ENCODE assay signal across 13 mouse cellular contexts in genomic region chr2:92530677-92531076, GRCm38 (mm10).
DNase-seq lines count a peak whose midpoint lies in the region; ATAC-seq and TF ChIP-seq lines count a peak whose summit lies in the region.
"Had no signal": no experiment of that assay in that cellular context is flagged by ENCODE, and none has a peak within 500 bp of the region (broad histone marks: within the 10 kb centered on the region; RNA-seq: fewer than 3 reads in every experiment).

No protein-coding gene starts in this region.

- H3K4me2 ChIP-seq in hindbrain, embryonic 11.5 days (replicated peaks; ENCODE audit: low read depth, low read length), result no peak overlapping the region
- H3K4me2 ChIP-seq in hindbrain, embryonic 13.5 days, result no peak overlapping the region
- no peak overlapping the region for H3K4me2 ChIP-seq in hindbrain, embryonic 15.5 days
- H3K4me2 ChIP-seq: heart, embryonic 11.5 days; intestine, embryonic 15.5 days; limb, embryonic 12.5 days; lung, embryonic 15.5 days had no signal

- ATAC-seq in hindbrain, embryonic 11.5 days (ENCODE audit: low FRiP score), result peak; percentile 38; the same call in 1 of the 2 replicates
- no peak for ATAC-seq in hindbrain, embryonic 13.5 days (ENCODE audit: low FRiP score)
- ATAC-seq in hindbrain, embryonic 15.5 days (ENCODE audit: low FRiP score, low read depth), result 0 out of 2 replicates have a peak, but pooled peaks have one; percentile 12
- ATAC-seq: intestine, embryonic 15.5 days had no signal

- no peaks in the 10 kb centered on the region for H3K36me3 ChIP-seq in hindbrain, embryonic 11.5 days (ENCODE audit: control insufficient read depth, insufficient read depth, low read length)
- H3K36me3 ChIP-seq in hindbrain, embryonic 13.5 days, result no peaks in the 10 kb centered on the region
- H3K36me3 ChIP-seq in testis, adult 2 months (ENCODE audit: control insufficient read depth, insufficient read depth, low read length), result no peaks in the 10 kb centered on the region
- H3K36me3 ChIP-seq in hindbrain, embryonic 15.5 days, result no peaks in the 10 kb centered on the region
- no peaks in the 10 kb centered on the region for H3K36me3 ChIP-seq in kidney, adult 2 months (ENCODE audit: control insufficient read depth, insufficient read depth, low read length)
- H3K36me3 ChIP-seq: intestine, embryonic 15.5 days; limb, embryonic 12.5 days; lung, embryonic 15.5 days had no signal

- no peak overlapping the region for H3K4me3 ChIP-seq in hindbrain, embryonic 11.5 days (ENCODE audit: low read depth, low read length)
- H3K4me3 ChIP-seq in hindbrain, embryonic 13.5 days, result no peak overlapping the region
- H3K4me3 ChIP-seq in testis, adult 2 months (ENCODE audit: control insufficient read depth, low read depth, low read length), result no peak overlapping the region
- no peak overlapping the region for H3K4me3 ChIP-seq in hindbrain, embryonic 15.5 days
- H3K4me3 ChIP-seq in kidney, adult 2 months (ENCODE audit: insufficient read depth, low read depth, low read length), result no peak overlapping the region
- H3K4me3 ChIP-seq: intestine, embryonic 15.5 days; limb, embryonic 12.5 days; lung, embryonic 15.5 days had no signal

- 0 out of 2 replicates have a peak, but pooled peaks have one; percentile 18 for TF ChIP-seq POLR2A in testis, adult 2 months (IDR thresholded peaks at IDR 0.05; ENCODE audit: control insufficient read depth, low read depth, low read length)
- no peak for TF ChIP-seq POLR2A in kidney, adult 2 months (IDR thresholded peaks at IDR 0.05; ENCODE audit: low read depth, low read length)

- no peak for TF ChIP-seq CTCF in testis, adult 2 months (IDR thresholded peaks at IDR 0.05; ENCODE audit: control insufficient read depth, insufficient read depth, insufficient replicate concordance, low read depth, low read length)
- no peak for TF ChIP-seq CTCF in kidney, adult 2 months (conservative IDR thresholded peaks at IDR 0.05; ENCODE audit: insufficient read depth, insufficient read length, low read depth, low read length)

- 37% methylated on average over 4 of the region's 4 CpGs for WGBS in hindbrain, embryonic 11.5 days
- 21% methylated on average over 4 of the region's 4 CpGs for WGBS in hindbrain, embryonic 13.5 days
- WGBS in hindbrain, embryonic 15.5 days, result 22% methylated on average over 4 of the region's 4 CpGs
- 75% methylated on average over 4 of the region's 4 CpGs for WGBS in kidney, adult 2 months

- H3K27me3 ChIP-seq in hindbrain, embryonic 11.5 days (ENCODE audit: control insufficient read depth, insufficient read depth, low read length), result no peaks in the 10 kb centered on the region
- no peaks in the 10 kb centered on the region for H3K27me3 ChIP-seq in hindbrain, embryonic 13.5 days
- H3K27me3 ChIP-seq in testis, adult 2 months (ENCODE audit: control insufficient read depth, insufficient read depth, low read length), result no peaks in the 10 kb centered on the region
- H3K27me3 ChIP-seq in hindbrain, embryonic 15.5 days, result no peaks in the 10 kb centered on the region
- no peaks in the 10 kb centered on the region for H3K27me3 ChIP-seq in kidney, adult 2 months (replicated peaks; ENCODE audit: control insufficient read depth, insufficient read depth, low read length)
- H3K27me3 ChIP-seq: intestine, embryonic 15.5 days; lung, embryonic 15.5 days had no signal

- no peaks in the 10 kb centered on the region; the same call in 1 of the 2 replicates for H3K4me1 ChIP-seq in hindbrain, embryonic 11.5 days (replicated peaks; ENCODE audit: control insufficient read depth, insufficient read depth, low read length)
- H3K4me1 ChIP-seq in hindbrain, embryonic 13.5 days (replicated peaks), result peaks cover 33% of the 10 kb centered on the region
- peaks cover 8% of the 10 kb centered on the region for H3K4me1 ChIP-seq in testis, adult 2 months (ENCODE audit: control insufficient read depth, insufficient read depth, low read length)
- H3K4me1 ChIP-seq in hindbrain, embryonic 15.5 days (replicated peaks), result peaks cover 31% of the 10 kb centered on the region
- H3K4me1 ChIP-seq in kidney, adult 2 months (ENCODE audit: control insufficient read depth, insufficient read depth, low read length), result peaks cover 14% of the 10 kb centered on the region; the same call in 1 of the 2 replicates

- peak; percentile 34 for DNase-seq in hindbrain, embryonic 11.5 days (ENCODE audit: low spot score)
- DNase-seq in testis, postnatal 14 days (ENCODE audit: low spot score), result no peak
- DNase-seq in testis, postnatal 10 days (ENCODE audit: low spot score), result peak; percentile 35
- no peak for DNase-seq in kidney, adult 2 months
- DNase-seq in thymus, adult 18-20 months, result no peak
- DNase-seq: kidney, postnatal 4 days had no signal

- H3K9ac ChIP-seq in hindbrain, embryonic 11.5 days (ENCODE audit: low read depth, low read length), result no peak overlapping the region
- H3K9ac ChIP-seq in hindbrain, embryonic 13.5 days, result no peak overlapping the region
- no peak overlapping the region for H3K9ac ChIP-seq in hindbrain, embryonic 15.5 days
- H3K9ac ChIP-seq: intestine, embryonic 15.5 days; limb, embryonic 12.5 days; lung, embryonic 15.5 days had no signal

- no peaks in the 10 kb centered on the region for H3K9me3 ChIP-seq in hindbrain, embryonic 11.5 days (ENCODE audit: control insufficient read depth, low read length)
- H3K9me3 ChIP-seq in hindbrain, embryonic 13.5 days, result no peaks in the 10 kb centered on the region
- no peaks in the 10 kb centered on the region for H3K9me3 ChIP-seq in hindbrain, embryonic 15.5 days
- H3K9me3 ChIP-seq: intestine, embryonic 15.5 days; limb, embryonic 12.5 days; lung, embryonic 15.5 days had no signal

- 0 out of 2 replicates have a peak overlapping the region, but pooled peaks have one; percentile 13 for H3K27ac ChIP-seq in hindbrain, embryonic 11.5 days (ENCODE audit: low read depth, low read length)
- no peak overlapping the region for H3K27ac ChIP-seq in hindbrain, embryonic 13.5 days
- no peak overlapping the region for H3K27ac ChIP-seq in testis, adult 2 months (ENCODE audit: control insufficient read depth, insufficient read depth, low read depth, low read length)
- H3K27ac ChIP-seq in hindbrain, embryonic 15.5 days (replicated peaks), result no peak overlapping the region
- H3K27ac ChIP-seq in kidney, adult 2 months (ENCODE audit: insufficient read depth, low read depth, low read length), result no peak overlapping the region
- H3K27ac ChIP-seq: intestine, embryonic 15.5 days; limb, embryonic 12.5 days; lung, embryonic 15.5 days had no signal

Comparison
In these comparisons a context has a peak if more than half of its experiments do, and no peak if none do; other contexts are left out.
1. DNase-seq: peak in hindbrain, embryonic 11.5 days (single experiment) and testis, postnatal 10 days (single experiment); none in testis, postnatal 14 days (single experiment), kidney, adult 2 months (single experiment) and thymus, adult 18-20 months (0 of 2).